Mouse (Mus musculus): Measurements from ENCODE around the gene Gm21964.

DNA sequence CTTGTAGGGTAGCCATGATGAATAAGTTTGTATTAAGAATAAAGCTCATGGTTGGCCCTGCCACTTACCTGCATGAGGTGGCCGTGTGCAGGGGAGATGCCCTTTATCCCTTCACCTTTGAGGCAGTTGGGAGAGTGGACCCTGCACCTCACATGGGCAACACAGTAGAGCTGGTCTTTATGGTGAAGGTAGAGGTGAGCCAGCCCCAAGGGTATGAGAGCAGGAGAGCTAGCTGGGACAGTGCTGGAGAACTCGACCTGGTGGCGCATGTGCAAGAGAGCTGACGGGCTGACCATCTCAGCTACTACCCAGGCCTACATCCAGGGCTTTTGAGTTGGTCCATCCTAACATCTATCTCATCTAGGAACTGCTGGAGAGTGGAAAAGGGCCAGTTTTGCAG is 35.3 kb upstream of the Gm21964 start:
- no peak for TF ChIP-seq GATA1 (IDR thresholded peaks at IDR 0.05; ENCODE audit: low read depth, low read length)
- TF ChIP-seq EP300 (IDR thresholded peaks at IDR 0.05; ENCODE audit: low read depth in 1 of 2, low read length in 2 of 2), result no peak
- no peak for TF ChIP-seq CHD2 (IDR thresholded peaks at IDR 0.05; ENCODE audit: low read length)
- no peak for TF ChIP-seq MEF2A (IDR thresholded peaks at IDR 0.05; ENCODE audit: extremely low read depth, insufficient replicate concordance, low read depth, low read length, poor library complexity, severe bottlenecking)
- TF ChIP-seq CTCF (IDR thresholded peaks at IDR 0.05 in 2 of 3, conservative IDR thresholded peaks at IDR 0.05 in 1 of 3; ENCODE audit: control insufficient read depth in 1 of 3, insufficient read depth in 1 of 3, low read depth in 2 of 3, low read length in 3 of 3, poor library complexity in 1 of 3, severe bottlenecking in 1 of 3), result no peak
- TF ChIP-seq NELFE (IDR thresholded peaks at IDR 0.05; ENCODE audit: low read depth, low read length), result no peak
- no peak for TF ChIP-seq MAFK (IDR thresholded peaks at IDR 0.05; ENCODE audit: borderline replicate concordance, low read depth, low read length)
- no peak for TF ChIP-seq TAL1 (IDR thresholded peaks at IDR 0.05; ENCODE audit: low read length)
- TF ChIP-seq USF1 (IDR thresholded peaks at IDR 0.05; ENCODE audit: low read depth, low read length), result no peak
- no peak for TF ChIP-seq MAX (IDR thresholded peaks at IDR 0.05; ENCODE audit: low read length)
- no peak for TF ChIP-seq CHD1 (IDR thresholded peaks at IDR 0.05; ENCODE audit: low read depth, low read length)
- no peak for TF ChIP-seq POLR2AphosphoS5 (IDR thresholded peaks at IDR 0.05; ENCODE audit: borderline replicate concordance, low read depth, low read length)
